Mouse (Mus musculus) intestine, embryonic 14.5 days (tissue): Measurements from ENCODE around the gene Serpina3g. TPM values are rescaled to one million over a fixed set of nuclear protein-coding genes. Genes with fewer than 3 reads are reported as not detected.
"Not testable (repeated sequence)": the region's sequence is repeated elsewhere in the genome, so short reads cannot be mapped to it uniquely, and the experiment has no call there.

ENCODE experiments used
- ATAC-seq: fragments of 200-750 bp; cut with Nextera tagmentation; replicated peaks from 2 replicates; pipeline ENCODE4 v1.8.0; 2017; ENCODE audit warnings: low read depth, moderate number of reproducible peaks, moderate TSS enrichment, moderate library complexity; ENCODE audit not compliant: low FRiP score, low TSS enrichment
- DNase-seq: peaks from one replicate; pipeline ENCODE4 v3.0.0-alpha.2; 2018; ENCODE audit warnings: low spot score
- H3K27ac ChIP-seq: fragments of 300-500 bp; sonication (generic); 2 replicates; pipeline ENCODE4 v1.5.1; 2014; ENCODE audit warnings: low read depth, mild to moderate bottlenecking, control low read depth
- H3K27me3 ChIP-seq: fragments of 300-500 bp; sonication (generic); replicated peaks from 2 replicates; pipeline ENCODE4 v1.6.1; 2014; ENCODE audit warnings: low read length, control low read depth; ENCODE audit not compliant: control insufficient read depth, insufficient read depth
- H3K36me3 ChIP-seq: fragments of 300-500 bp; sonication (generic); 2 replicates; pipeline ENCODE4 v1.6.1; 2014; ENCODE audit warnings: low read length, control low read depth; ENCODE audit not compliant: control insufficient read depth, insufficient read depth
- H3K4me1 ChIP-seq: fragments of 300-500 bp; sonication (generic); replicated peaks from 2 replicates; pipeline ENCODE4 v1.6.1; 2014; ENCODE audit warnings: low read length, control low read depth, mixed read lengths; ENCODE audit not compliant: control insufficient read depth, insufficient read depth
- H3K4me2 ChIP-seq: fragments of 300-500 bp; sonication (generic); 2 replicates; pipeline ENCODE4 v1.6.1; 2014; ENCODE audit warnings: low read length
- H3K4me3 ChIP-seq: fragments of 300-500 bp; sonication (generic); 2 replicates; pipeline ENCODE4 v1.5.1; 2014; ENCODE audit warnings: low read depth, low read length, control low read depth, mixed read lengths
- H3K9ac ChIP-seq: fragments of 300-500 bp; sonication (generic); 2 replicates; pipeline ENCODE4 v1.6.1; 2014; ENCODE audit warnings: mild to moderate bottlenecking, low read length
- H3K9me3 ChIP-seq: fragments of 300-500 bp; sonication (generic); 2 replicates; pipeline ENCODE4 v1.6.1; 2016; ENCODE audit warnings: low read length, control low read depth; ENCODE audit not compliant: control insufficient read depth
- WGBS: fragments of 180-500 bp; shearing (Covaris S2); extraction: QIAGEN DNeasy Blood & Tissue Kit; methylation state at CpG from one replicate; pipeline ENCODE4 v1.1.7; 2014; 5-methylcytosine and 5-hydroxymethylcytosine counted together
- polyA plus RNA-seq: library from polyadenylated mRNA; unstranded; fragments of >200 nt; fragmentation: Nextera tagmentation; extraction: Ambion mirVana; gene quantifications from 2 replicates; pipeline ENCODE4 v1.2.1, GENCODE M21; 2014

Serpina3g gene
- polyA plus RNA-seq, 1 experiment from 2014 or later: 2.2 TPM

DNA sequence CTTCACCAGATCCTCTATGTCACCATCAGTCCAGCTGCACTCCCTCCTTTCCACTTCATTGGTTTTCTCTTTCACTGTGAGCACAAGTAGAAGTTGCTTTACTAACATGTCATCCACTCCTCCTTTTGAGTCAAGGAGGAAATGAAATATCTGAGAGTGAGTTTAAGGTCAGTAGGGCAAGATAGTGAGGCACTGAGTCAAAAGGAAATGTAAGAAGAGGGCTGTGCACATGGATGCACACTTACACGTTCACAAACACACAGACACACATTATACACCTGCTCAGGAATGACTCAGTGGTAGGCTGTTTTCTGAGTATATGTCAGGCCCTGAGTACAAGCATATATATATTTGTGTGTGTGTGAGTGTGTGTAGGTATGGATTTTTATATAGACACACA is 12.4 kb upstream of the Serpina3g start:
- 51% methylated on average over 1 of the region's 1 CpGs for WGBS
- no peak for DNase-seq
- H3K9ac ChIP-seq: no peak overlapping the region

DNA sequence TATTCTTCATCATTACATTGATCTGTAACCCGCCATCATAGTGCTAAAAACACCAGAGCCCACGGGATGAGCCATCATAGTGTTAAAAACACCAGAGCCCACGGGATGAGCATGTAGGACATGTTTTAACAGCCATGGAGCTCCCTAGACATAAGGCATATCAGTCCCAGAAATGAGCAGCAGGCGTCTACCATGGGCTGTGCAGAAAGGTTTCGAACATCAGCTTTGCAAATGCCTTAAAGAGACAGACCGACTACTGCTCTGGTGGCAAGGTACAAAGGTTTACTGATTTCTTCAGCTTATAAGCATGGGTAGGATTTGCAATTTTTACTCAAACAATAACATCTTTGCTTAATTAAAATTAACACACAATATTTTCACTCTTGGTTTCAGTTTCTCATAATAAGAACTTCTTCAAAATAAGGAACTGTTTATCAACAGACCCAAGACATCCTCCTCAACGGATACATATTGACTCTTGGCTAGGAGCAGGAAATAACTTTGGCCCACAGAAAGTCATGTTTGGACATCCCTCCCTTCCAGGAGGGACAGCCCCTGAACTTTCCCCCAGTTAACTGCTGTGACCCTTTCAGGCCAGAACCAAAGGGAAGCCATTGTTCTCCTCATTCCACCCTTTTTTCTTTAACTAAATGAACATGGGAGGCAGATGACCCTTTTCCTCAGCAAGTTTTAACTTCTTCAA is 11.3 kb upstream of the Serpina3g start:
- Histone ChIP-seq H3K36me3 (no peaks in the 10 kb centered on the region), H3K9ac (no peak overlapping the region), H3K4me1 (no peaks in the 10 kb centered on the region), H3K4me2 (no peak overlapping the region), H3K27ac (no peak overlapping the region), H3K27me3 (no peaks in the 10 kb centered on the region), H3K9me3 (no peaks in the 10 kb centered on the region), H3K4me3 (no peak overlapping the region)
- DNase-seq (no peak), ATAC-seq (no peak)
- 66% methylated on average over 7 of the region's 7 CpGs for WGBS

More for the DNA sequence above, 12.4 kb upstream of the Serpina3g start:
- no peaks in the 10 kb centered on the region for H3K36me3 ChIP-seq
- H3K9me3 ChIP-seq: no peaks in the 10 kb centered on the region
- no peaks in the 10 kb centered on the region for H3K4me1 ChIP-seq
- H3K27ac ChIP-seq: no peak overlapping the region
- no peaks in the 10 kb centered on the region for H3K27me3 ChIP-seq
- H3K4me2 ChIP-seq: no peak overlapping the region
- no peak overlapping the region for H3K4me3 ChIP-seq
- ATAC-seq: no peak

DNA sequence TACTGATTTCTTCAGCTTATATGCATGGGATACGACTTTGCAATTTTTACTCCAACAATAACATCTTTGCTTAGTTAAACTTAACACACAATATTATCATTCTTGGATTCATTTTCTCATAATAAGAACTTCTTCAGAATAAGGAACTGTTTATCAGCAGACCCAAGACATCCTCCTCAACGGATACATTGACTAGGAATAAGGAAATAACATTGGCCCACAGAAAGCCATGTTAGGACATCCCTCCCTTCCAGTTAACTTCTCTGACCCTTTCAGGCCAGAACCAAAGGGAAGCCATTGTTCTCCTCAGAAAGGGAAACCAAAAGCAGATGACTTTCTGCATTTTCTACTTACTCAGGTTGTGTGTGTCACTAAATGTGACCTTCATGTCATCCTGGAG is 5.3 kb upstream of the Serpina3g start:
- Histone ChIP-seq H3K9me3 (no peaks in the 10 kb centered on the region), H3K36me3 (no peaks in the 10 kb centered on the region), H3K27ac (no peak overlapping the region), H3K4me2 (no peak overlapping the region), H3K9ac (no peak overlapping the region), H3K4me3 (no peak overlapping the region), H3K4me1 (no peaks in the 10 kb centered on the region), H3K27me3 (no peaks in the 10 kb centered on the region)
- DNase-seq: no peak
- 73% methylated on average over 2 of the region's 2 CpGs for whole genome bisulfite sequencing
- ATAC-seq: no peak

DNA sequence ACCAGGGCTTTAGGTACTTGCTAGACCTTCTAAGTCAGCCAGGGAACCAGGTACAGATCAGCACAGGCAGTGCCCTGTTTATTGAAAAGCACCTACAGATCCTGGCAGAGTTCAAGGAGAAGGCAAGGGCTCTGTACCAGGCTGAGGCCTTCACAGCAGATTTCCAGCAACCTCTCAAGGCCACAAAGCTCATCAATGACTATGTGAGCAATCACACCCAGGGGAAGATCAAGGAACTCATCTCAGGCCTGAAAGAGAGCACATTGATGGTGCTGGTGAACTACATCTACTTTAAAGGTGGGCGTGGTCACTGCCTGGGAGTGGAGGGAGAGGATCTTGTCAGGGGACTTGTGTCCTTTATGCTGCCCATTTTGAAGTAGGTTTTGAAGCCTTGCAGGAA is 2.0 kb downstream of the Serpina3g start:
- not testable (repeated sequence) for H3K9ac ChIP-seq, H3K4me1 ChIP-seq, H3K4me3 ChIP-seq, H3K27ac ChIP-seq, H3K9me3 ChIP-seq, H3K36me3 ChIP-seq, H3K27me3 ChIP-seq, ATAC-seq, DNase-seq, H3K4me2 ChIP-seq
- WGBS: 76% methylated on average over 1 of the region's 1 CpGs

DNA sequence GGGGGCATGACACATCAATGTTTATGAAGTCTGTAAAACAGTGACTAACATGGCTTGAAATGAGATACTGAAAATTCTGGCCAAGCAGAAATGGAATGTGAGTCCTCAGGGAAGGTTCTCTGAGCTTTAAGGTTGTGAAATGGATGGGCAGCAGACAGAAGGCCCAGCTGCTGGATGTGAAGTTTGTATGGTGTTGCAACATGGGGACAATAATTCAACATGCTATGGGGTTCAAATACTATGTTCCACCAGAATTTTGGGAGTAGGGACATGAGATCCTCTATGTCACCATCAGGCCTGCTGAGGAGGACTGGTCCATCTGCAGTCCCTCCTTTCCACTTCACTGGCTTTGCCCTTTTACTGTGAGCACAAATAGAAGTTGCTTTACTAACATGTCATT is 7.3 kb downstream of the Serpina3g start:
- Histone ChIP-seq H3K4me2 (no peak overlapping the region), H3K27me3 (no peaks in the 10 kb centered on the region)
- DNase-seq: no peak

DNA sequence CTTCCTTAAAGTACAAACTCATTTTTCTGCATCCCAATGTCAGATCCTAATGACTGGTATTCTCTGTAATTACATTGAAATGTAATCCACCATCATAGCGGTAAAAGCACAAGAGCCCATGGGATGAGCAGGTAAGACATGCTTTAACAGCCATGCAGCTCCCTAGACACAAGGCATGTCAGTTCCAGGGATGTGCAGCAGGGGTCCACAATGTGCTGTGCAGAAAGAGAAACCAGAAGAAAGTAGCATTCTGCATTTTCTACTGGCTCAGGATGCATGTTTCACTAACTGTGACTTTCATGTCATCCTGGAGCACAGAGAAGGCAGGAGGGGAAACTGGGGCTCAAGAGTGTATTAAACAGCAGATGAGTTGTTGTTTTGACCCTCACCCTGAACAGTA is 9.0 kb downstream of the Serpina3g start:
- no peaks in the 10 kb centered on the region for H3K4me1 ChIP-seq
- DNase-seq (no peak), ATAC-seq (no peak)
- H3K27ac ChIP-seq: no peak overlapping the region
- no peak overlapping the region for H3K9ac ChIP-seq
- 67% methylated on average over 1 of the region's 1 CpGs for whole genome bisulfite sequencing
- H3K4me2 ChIP-seq: no peak overlapping the region
- H3K36me3 ChIP-seq: no peaks in the 10 kb centered on the region
- H3K27me3 ChIP-seq: no peaks in the 10 kb centered on the region
- no peaks in the 10 kb centered on the region for H3K9me3 ChIP-seq
- no peak overlapping the region for H3K4me3 ChIP-seq

More for the DNA sequence above, 7.3 kb downstream of the Serpina3g start:
- ATAC-seq: no peak
- no peak overlapping the region for H3K27ac ChIP-seq
- H3K4me3 ChIP-seq: no peak overlapping the region
- H3K4me1 ChIP-seq: no peaks in the 10 kb centered on the region
- H3K9me3 ChIP-seq: no peaks in the 10 kb centered on the region
- no peaks in the 10 kb centered on the region for H3K36me3 ChIP-seq
- H3K9ac ChIP-seq: no peak overlapping the region

DNA sequence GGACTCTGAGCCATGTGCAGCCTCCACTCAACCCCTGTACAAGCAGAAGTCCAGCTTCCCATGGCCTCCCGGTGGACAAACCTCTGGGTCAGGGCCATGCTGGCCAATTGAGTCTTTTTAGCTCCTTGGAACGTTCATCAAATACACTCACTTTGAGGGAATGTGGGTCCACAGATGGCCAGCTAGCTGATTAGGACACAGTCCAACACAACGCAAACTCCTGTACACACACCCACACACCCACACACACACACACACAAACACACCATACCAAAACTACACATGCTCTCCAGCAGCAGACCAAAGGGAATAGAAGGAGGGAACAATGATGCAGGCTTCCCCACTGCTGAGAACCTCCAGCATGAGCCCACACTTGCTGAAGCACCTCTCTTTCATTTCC is 9.6 kb downstream of the Serpina3g start:
- Histone ChIP-seq H3K9ac (no peak overlapping the region), H3K9me3 (no peaks in the 10 kb centered on the region), H3K36me3 (no peaks in the 10 kb centered on the region), H3K4me3 (no peak overlapping the region), H3K27ac (no peak overlapping the region), H3K4me2 (no peak overlapping the region), H3K27me3 (no peaks in the 10 kb centered on the region), H3K4me1 (no peaks in the 10 kb centered on the region)
- ATAC-seq (no peak), DNase-seq (no peak)
- 76% methylated on average over 3 of the region's 3 CpGs for WGBS

DNA sequence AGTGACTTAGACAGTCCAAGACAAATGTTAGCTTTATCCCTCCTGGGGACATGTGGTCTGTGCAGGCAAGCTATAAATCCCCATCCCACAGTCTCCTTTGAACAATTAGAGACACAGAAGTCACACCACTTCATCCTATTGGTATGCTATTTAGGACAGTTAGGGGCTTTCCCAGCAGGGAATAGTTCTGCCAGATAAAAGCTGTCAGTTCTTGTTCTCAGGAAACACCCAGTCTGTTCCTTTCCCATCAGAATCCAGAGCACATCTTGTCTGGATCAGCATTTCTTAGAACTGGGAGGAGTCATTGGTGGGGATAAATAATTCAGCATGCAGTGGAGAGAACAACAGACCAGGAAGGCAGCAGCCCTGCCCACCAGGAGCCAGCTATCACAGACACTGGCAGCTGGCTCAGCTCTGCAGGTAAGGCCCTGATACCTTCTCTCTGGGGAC is 11.5 kb downstream of the Serpina3g start:
- Histone ChIP-seq H3K9ac (no peak overlapping the region), H3K4me2 (no peak overlapping the region), H3K9me3 (no peaks in the 10 kb centered on the region), H3K27ac (no peak overlapping the region), H3K27me3 (no peaks in the 10 kb centered on the region), H3K36me3 (no peaks in the 10 kb centered on the region), H3K4me1 (no peaks in the 10 kb centered on the region), H3K4me3 (no peak overlapping the region)
- DNase-seq (no peak), ATAC-seq (no peak)

DNA sequence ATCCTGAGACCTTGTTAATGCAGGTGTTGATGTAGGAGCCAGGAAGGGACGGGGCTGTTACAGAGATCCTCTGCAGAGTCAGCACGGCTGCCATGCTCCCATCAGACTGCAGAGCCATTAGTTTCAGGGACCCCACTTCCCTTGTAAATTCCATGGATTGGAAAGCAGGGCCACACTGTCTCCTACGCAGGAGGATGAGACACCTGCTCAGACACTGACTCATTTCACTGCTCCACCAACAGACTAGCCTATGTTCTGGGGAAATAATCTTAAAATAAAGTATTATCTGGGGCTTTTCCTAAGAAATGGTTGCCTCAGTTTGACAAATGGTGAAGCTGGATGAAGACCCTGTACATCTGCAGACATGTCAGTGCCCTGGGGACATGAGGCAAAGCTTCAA is 12.2 kb downstream of the Serpina3g start:
- H3K9ac ChIP-seq: no peak overlapping the region
- no peak overlapping the region for H3K4me2 ChIP-seq
- no peaks in the 10 kb centered on the region for H3K27me3 ChIP-seq
- WGBS: 61% methylated on average over 3 of the region's 3 CpGs
- ATAC-seq (no peak), DNase-seq (no peak)
- no peaks in the 10 kb centered on the region for H3K4me1 ChIP-seq
- no peak overlapping the region for H3K27ac ChIP-seq
- no peak overlapping the region for H3K4me3 ChIP-seq
- no peaks in the 10 kb centered on the region for H3K9me3 ChIP-seq
- no peaks in the 10 kb centered on the region for H3K36me3 ChIP-seq
